Mouse (Mus musculus) gastrocnemius, postnatal 14 days (tissue): Measurements from ENCODE around the gene 5430419D17Rik. TPM values are rescaled to one million over a fixed set of nuclear protein-coding genes. Genes with fewer than 3 reads are reported as not detected.

ENCODE experiments used
- DNase-seq: peaks from one replicate; pipeline ENCODE4 v3.0.0; 2021; ENCODE audit warnings: mixed read lengths
- intact Hi-C: fragments of 180-260 bp; cut with DNase I; formaldehyde crosslinking; loops from one replicate; pipeline ENCODE4 v1.15.1; 2025; ENCODE audit warnings: low total_unique reads
- long read RNA-seq, 2 experiments: library from polyadenylated mRNA; stranded (forward); transcript quantifications; one replicate each; pipeline ENCODE4 v2.0.0; 2021
- total RNA-seq, 2 experiments: library from RNA; stranded (reverse); gene quantifications; 2 replicates each; pipeline ENCODE4 v1.2.3; 2021

The 5430419D17Rik gene
- not detected for total RNA-seq
- long read RNA-seq, experiment 1, result 0 reads
- long read RNA-seq, experiment 2, result 0 reads

DNA sequence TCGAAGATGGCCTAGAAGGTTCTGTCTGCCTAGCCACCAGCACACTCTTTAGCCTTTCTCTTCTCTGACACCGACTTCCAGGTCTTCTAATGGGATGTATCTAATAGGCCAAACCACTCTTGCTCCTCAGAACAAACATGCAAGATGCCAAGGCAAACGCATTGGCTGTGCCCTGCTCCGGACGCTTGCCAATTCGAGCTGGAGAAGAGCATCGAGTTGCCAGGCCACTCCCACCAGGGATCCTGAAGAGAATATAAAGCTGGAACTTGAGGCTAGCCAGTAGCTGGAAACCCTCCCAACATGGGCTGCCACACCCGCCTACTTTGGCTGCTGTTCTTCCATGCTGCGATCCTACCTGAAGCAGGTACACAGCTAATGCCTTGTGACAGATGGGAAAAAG is at the start of gene 5430419D17Rik:
Gene 5430419D17Rik (plus strand): TSS at position 282 of the 400 bp plus-strand sequence.
- intact Hi-C loops, result no loop called here
- no peak for DNase-seq

DNA sequence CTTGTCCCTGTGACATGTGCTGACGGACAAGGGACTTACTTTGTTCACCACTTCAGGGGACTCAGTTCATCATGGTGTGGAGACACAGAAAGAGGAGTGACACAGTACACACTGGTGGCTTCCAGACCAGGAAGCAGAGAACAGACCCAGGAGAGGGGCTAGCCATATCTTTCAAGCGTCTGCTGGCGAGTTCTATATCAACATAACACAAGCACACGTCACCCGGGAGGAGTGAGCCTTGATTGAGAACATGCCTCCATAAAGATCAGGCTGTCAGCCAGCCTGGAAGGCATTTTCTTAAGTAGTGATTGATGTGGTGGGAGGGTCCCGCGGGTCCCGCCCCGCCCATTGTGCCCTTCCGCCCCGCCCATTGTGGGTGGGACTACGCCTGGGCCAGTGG is 44.2 kb upstream of the 5430419D17Rik start:
- intact Hi-C loops, result no loop called here
- DNase-seq, result no peak

DNA sequence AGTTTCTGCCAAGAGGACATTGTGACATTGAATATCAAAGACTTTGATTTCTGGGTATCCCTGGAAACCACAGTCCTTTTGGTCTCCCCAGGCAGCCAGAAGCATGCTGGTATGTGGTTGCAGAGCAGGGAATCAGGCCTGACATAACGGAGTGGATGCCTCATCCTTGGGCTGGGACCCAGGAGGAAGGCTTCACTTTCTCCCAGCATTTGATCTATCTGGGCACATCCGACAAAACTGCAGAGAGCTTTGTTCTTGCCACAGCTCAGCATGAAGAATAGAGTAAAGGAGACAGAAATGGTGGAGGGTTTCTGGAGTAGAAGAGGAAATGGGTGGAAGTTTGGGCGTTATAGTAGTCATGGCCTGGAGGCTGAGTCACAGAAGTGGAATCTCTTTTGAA is 41.0 kb upstream of the 5430419D17Rik start:
- intact Hi-C loops, result no loop called here

DNA sequence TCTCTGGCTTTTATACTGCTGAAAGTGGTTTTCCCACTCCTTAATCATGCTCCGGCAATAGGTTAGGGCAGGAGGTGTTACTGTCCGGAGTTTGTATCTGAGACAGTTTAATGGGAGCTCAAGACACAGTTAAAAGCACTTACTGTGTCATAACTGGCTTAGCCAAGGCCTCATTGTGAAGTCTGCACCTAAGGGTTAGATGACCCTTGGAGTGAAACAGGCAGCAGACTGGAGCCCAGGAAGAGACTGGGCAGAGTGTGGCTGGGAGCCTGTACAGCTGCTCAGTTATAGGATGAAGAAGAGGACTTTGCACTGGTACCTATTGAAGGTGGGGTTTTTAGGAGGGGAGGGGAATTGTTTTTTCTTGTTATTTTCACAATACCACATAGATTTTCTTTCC is 28.0 kb upstream of the 5430419D17Rik start, which contains the start of gene 4933402N03Rik:
Gene 4933402N03Rik (minus strand): TSS at position 101 of the 400 bp plus-strand sequence.
- intact Hi-C loops, result no loop called here
- DNase-seq, result no peak

More for the DNA sequence above, 41.0 kb upstream of the 5430419D17Rik start:
- no peak for DNase-seq

DNA sequence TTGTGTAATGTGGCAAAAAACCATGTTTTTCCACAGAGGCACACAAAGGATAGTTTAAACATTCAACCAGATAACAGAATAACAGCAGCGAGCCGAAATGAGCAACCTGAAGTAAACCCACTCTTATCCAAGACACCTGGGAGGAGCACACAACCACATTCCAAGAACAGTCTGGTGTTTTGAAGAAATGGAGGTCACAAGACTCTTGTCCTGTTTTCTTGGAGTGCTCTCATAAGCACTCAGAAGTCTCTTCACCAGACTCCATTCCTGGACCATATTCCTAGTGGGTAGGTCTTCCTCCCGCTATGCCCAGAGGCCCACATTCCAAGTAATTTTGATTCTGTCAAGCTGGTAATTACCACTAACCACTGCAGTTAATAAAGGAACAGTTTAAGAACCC is 24.0 kb upstream of the 5430419D17Rik start:
- no peak for DNase-seq
- intact Hi-C loops, result no loop called here

DNA sequence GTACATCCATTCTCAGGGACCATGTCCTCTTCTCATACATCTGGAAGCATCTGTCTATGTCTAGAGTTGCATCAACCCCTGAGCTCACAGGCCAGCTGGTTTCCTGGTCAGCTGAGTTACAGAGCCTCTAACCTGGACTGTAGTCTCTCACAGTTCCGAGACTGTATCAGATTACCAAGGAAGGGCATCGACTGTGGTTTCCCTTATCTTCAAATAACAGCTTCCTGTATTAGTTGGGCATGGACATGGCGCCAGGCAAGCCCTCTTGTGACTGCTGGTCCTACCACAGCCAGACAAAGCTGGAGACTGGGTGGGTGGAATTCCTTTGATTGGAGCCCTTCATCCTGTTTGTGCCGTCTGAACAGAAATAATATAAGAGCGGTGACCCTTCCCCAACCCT is 21.2 kb upstream of the 5430419D17Rik start:
- DNase-seq, result no peak

DNA sequence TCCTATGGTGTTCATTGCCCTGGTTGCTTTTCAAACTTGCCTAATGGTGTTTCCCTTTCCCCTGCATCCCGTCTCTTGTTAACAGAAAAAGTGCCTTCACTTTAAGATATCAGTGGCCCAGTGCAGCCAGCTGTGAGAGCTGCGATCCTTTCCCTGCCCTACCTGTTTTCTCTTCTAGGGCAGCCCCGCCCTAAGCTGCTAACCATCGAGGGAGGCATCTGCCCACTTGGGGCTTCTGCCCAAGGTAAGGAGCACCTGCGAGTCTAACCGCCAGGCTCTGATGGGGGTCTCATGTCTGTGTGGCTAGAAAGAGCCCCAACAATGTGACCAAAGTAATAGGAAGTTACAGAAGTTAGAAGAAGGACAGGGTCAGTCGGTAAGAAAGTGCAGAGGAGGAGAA is 12.0 kb upstream of the 5430419D17Rik start:
- no peak for DNase-seq
- intact Hi-C loops, result no loop called here

More for the DNA sequence above, 21.2 kb upstream of the 5430419D17Rik start:
- intact Hi-C loops, result no loop called here

DNA sequence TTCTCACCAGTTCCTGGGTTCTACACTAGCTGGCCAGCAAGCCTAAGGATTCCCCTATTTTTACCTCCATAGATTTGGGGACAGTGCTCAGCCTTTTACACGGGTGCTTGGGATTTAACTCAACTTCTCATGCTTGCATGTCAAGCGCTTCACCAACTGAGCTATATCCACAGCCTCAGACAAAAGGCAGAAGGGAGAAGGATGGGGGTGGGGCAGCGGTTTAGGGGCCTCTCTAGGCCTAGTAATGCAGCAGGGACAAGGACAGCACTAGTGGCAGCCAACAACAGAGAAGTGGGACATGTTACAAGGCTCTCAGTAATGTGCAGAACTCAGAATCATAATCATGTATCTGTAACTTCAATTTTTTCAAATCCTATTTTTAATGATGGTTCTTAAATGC is 6.4 kb upstream of the 5430419D17Rik start:
- no peak for DNase-seq

DNA sequence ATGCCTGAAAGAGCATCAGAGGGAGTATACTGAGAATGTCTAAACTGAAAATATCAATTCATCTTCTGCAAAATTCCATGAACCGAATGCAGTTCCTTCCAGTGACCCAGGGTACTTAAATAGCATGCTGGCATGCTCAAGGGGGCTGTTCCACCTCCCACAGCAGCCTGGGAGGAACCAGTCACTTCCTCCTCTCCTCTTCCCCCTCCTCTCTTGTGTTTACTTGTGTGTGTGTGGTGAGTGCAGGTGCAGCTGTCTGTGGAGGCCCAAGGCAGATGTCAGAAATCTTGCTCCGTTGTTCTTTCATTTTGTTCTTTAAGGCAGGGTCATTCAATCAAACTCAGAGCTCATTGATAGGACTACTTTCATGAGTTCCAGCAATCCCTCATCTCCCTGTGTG is 5.1 kb upstream of the 5430419D17Rik start:
- DNase-seq, result no peak
- intact Hi-C loops, result no loop called here

More for the DNA sequence above, 6.4 kb upstream of the 5430419D17Rik start:
- intact Hi-C loops, result no loop called here

DNA sequence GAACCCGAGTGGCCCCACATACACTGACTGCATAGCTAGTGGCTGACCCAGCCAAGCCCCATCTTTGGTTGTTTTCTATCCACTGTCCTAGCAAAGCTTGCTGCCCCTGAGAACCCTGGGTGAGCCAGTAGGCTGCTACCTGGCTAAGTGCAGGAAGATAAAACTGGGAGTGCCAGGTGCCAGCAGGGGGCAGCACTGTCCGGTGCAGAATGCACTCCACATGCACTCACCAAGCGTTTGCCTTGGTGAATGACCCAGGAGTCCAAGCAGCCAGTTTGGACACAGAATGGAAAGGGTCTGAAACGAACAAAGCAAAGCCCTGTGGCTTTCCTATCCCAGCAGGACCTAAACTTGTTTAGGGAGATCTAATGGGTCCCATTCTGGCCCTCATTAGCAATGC is 8.5 kb downstream of the 5430419D17Rik start:
- peak; percentile 10 for DNase-seq

DNA sequence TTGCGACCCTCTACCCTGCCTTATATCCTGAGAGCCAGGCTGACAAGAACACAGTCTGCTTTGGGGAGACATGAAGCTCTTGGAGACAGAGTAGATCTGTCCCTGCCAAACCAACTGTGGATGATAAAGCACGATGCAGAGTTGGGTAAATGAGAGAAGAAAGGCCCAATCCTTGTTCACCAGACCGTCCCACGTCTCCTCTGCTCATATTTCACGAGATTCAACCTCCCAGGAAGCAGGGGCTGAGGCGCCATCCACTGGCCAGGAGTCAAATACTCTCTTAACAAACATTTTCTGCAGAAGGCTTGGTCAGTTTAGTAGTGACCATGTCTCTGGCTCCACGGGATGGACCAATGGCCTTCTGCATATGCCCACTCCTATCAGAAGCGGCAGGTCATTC is 10.1 kb downstream of the 5430419D17Rik start:
- DNase-seq, result no peak
- intact Hi-C loops, result no loop called here

More for the DNA sequence above, 8.5 kb downstream of the 5430419D17Rik start:
- intact Hi-C loops, result no loop called here

DNA sequence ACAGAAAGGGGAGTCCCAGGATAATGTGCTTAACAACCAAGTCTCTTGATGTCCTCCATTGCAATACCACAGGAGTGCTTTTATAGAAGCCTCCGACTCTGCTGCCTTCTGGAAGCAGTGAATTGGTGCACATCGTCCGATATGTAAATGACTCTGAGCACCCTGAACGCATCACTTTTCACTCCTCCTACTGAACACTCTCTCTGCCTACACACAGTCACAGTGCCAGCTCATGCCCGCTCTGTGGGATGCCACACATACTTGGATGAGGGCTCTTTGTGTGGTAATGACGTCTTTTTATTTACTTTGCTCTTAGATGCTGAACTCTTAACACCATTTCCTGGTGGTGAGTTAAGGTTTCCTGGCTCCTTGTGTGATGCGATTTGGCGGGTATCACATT is 12.8 kb downstream of the 5430419D17Rik start:
- intact Hi-C loops, result no loop called here
- no peak for DNase-seq

DNA sequence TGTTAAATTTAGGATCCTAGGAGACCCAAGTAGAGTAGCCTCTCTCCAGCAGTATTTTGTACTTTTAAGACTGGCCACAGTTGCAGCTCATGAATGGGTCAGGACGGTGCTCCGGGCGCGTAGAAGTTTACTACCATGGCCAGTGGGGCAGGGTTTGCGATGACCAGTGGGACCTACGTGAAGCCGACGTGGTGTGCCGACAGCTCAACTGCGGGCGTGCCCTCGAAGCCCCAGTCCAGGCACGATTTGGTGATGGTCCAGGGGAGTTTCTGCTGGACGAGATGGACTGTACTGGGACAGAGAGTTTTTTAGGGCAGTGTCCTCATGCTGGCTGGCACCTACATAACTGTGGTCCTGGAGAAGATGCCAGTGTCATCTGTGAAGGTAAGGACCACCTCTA is 13.8 kb downstream of the 5430419D17Rik start:
- intact Hi-C loops, result no loop called here

DNA sequence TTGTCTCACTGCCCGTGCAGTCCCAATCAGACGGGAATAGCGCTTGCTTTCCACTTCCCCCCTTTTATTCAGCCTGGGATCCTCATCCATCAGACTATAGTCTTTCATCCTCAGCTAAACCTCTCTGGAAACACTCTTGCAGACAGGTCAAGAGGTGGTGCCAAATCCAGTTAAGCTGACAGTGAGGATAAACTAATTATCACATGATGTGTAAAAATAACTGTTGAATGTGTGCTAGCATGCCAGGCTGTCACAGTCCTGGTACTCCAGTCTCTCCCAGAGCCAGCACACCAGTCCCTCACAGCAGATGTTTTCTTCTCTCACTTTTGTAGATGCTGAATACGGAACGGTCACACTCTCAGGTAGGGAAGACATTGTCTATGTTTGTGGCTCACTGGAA is 48.9 kb downstream of the 5430419D17Rik start:
- intact Hi-C loops, result no loop called here
- DNase-seq, result no peak

More for the DNA sequence above, 13.8 kb downstream of the 5430419D17Rik start:
- no peak for DNase-seq

DNA sequence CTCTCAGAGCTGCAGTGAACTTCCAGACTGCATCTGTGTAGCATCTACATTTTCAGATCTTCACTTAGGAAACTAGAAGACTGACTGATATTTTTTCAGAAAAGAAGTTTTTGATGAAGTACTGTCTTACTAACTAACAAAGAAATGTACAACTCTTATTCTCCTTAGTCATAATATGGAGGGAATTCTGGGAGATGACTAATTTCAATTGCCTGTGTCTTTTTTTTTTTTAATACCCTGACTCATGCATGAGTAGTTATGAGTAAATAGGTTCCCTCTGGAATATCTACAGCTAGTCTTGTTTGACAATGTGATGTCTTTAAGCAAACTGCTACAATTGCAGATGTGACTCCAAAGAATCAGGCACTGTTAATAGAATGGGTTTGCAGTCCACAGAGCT is 61.9 kb downstream of the 5430419D17Rik start:
- intact Hi-C loops, result no loop called here
- DNase-seq, result no peak

DNA sequence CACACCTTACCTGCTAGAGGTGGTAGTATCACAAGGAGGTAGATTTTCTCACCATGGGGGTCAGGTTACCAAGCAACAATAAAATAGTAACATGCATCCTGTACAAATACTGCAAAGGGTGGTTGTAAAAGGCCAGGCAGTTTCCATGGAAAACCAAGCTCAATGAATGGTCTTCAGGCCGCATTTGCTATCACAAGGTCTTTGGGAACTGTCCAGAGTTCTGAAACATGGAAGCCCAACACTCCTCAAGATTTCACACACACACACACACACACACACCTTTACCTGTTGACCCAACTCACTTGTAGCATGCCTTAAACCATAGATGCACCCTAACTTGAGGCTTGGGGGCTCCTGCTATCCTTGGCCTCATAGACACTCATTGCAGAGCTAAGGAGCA is 70.8 kb downstream of the 5430419D17Rik start:
- no peak for DNase-seq

DNA sequence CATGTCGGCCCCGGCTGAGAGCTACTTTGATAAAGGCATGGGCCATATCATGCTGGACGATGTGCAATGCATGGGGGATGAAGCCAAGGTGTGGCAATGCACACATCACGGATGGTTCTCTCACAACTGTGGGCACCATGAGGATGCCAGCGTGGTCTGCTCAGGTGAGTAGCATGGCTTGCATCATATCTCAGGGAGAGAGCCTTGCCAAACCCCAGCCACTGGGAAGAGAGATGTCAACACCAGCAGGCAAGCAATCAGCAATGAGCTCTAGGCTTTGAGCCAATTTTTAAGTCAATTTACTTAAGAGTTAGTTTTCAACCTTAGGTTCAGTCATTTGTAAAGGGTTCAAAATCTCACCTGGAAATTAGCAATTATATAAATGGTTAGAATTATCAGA is 82.6 kb downstream of the 5430419D17Rik start:
- intact Hi-C loops, result no loop called here
- no peak for DNase-seq

More for the DNA sequence above, 70.8 kb downstream of the 5430419D17Rik start:
- intact Hi-C loops, result no loop called here

DNA sequence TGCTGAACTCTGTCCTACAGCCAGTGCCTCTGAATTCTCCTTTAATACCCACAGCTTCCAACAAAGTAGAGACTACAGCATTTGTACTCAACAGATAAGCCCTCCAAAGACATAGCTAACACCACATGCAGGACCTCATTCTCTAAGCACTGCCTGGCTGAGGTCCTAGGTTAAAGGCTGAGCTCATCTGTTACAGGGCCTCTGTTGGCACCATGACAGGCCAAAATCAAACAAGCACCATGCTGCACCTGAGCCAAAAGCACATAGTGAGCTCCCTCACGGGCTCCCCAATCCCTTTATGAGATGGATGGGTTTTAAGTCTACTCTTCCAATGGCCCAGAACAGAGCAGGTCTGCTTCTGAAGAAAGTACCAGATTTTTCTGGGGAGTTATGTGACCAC is 83.1 kb downstream of the 5430419D17Rik start:
- no peak for DNase-seq
- intact Hi-C loops, result no loop called here

DNA sequence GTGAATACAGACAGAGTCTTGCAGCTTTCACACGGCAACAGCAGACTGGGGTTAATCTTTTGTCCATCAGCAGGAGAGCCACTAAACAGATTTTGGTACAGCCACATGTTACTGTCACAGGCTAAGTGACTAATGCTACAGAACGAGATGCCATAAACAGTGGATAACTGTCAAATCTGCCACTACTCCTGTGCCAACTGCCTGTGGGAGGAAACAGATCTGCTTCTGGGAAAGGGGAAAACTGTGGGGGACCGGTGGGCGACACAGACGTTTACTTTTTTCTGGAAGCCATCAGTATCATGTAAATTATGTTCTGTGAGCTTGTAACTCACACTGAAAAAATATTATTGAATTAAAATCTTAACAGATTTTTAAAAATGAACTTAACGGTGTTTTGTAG is 86.7 kb downstream of the 5430419D17Rik start:
- intact Hi-C loops, result no loop called here
- no peak for DNase-seq

DNA sequence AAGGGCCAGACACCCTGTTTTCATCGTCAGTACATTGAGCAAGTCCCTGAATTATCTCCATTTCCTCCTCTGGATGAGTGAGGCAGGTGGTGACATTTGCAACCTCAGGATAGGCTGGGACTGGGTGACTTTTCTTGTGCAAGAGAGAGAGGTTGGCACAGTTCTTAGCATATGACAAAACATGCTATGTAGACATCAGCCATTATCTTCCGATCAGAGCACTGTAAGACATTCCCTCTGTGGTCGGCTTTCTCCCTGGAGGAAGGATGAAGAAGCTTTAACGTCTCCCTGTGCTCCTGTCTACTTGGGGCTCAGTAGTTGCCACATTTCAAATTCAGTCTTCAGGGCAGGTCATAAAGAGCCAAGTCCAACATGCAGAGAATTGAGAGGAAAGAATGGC is 90.0 kb downstream of the 5430419D17Rik start:
- intact Hi-C loops, result no loop called here
- DNase-seq, result no peak

DNA sequence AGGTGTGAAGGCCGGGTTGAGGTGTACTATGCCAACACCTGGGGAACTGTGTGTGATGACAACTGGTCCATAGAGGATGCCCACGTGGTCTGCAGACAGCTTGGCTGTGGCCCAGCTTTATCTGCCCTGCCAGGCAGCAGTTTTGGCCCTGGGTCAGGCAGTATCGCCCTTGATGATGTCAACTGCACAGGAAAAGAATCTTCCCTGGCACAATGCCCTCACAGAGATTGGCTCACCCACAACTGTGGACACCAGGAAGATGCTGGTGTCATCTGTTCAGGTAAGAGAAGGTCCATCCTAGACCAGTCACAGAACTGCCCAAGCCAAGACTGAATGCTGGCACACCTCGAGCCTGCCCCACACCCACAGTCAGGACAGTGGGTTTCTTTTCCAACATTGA is 91.6 kb downstream of the 5430419D17Rik start:
- no peak for DNase-seq
- intact Hi-C loops, result no loop called here

DNA sequence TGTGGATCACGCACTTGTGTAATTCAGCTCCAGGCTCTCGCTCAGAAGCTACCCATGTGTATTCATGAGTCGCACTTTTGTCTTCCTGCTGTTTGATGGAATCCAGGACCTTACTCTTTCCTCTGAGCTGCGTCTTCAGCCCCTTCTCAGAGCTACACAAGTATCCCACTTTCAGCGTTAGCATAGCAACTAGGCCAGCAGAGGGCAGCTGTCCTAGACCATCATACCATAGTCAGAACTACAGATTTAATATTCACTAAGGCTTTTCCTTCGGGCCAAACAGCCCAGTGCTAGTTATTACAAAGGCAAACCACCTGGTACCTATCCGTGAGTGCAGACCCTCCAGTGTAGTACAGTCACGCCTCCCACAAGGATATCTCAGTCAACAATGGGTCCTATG is 122.9 kb downstream of the 5430419D17Rik start:
- intact Hi-C loops, result no loop called here
- no peak for DNase-seq
